Mouse (Mus musculus) kidney, adult 2 months (tissue): Measurements from ENCODE around the gene Fam107b.

ENCODE experiments used
- CTCF ChIP-seq: fragments of 200-500 bp; conservative IDR thresholded peaks from 2 replicates; pipeline ENCODE4 v1.5.1; 2011; ENCODE audit warnings: low read depth, mild to moderate bottlenecking, control low read depth, low read length, moderate library complexity, mixed read lengths; ENCODE audit not compliant: insufficient read depth, insufficient read length
- POLR2A ChIP-seq: fragments of 200-500 bp; IDR thresholded peaks from one replicate; pipeline ENCODE4 v1.6.1; 2011; ENCODE audit warnings: low read depth, low read length, control low read depth

DNA sequence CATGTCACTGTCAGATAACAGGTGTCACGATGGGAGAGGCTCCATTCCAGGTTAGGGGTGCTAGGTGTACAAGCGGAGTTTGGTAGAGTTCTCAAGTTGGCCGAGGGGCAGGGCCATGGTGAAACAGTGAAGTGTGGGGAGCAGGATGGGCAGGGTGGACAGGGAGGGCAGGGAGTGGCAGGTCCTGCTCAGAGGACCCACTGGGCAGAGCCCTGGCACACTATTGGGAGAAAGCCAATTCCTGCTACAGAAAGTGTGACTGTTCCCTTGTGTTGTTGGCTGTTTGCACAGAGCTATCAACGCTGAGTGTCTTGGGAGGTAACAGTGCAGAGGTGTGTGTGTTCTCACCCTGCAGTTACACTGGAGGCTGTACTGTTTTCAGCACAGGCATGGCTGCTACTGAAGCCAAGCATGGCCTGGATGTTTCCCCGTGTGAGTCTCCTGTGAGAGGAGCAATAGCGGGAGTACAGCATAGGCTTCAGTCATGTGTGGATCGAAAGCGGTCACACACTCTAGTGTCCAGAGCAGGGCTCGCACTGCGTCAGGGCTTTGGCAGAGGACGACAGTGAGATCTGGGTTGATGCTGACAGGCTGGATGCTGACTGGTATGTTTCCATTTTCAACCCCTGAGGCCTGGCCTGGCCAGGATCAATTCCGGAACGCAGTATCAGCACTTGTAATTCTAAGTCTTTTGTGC lies 175.8 kb downstream of the Fam107b start:
- TF ChIP-seq POLR2A (no peak), CTCF (no peak)
